Mouse (Mus musculus) embryonic facial prominence, embryonic 13.5 days (tissue): ENCODE results near the gene Kcnk6. TPM values are rescaled to one million over a fixed set of nuclear protein-coding genes. Genes with fewer than 3 reads are reported as not detected.
"Not testable (repeated sequence)": the region's sequence is repeated elsewhere in the genome, so short reads cannot be mapped to it uniquely, and the experiment has no call there.

Experiments used
- ATAC-seq: fragments of 200-750 bp; cut with Nextera tagmentation; 2 replicates; pipeline ENCODE4 v1.8.0; 2017; ENCODE audit warnings: low read depth; ENCODE audit not compliant: insufficient number of reproducible peaks, insufficient read depth, low FRiP score, low TSS enrichment
- H3K27ac ChIP-seq: fragments of 300-500 bp; sonication (generic); 2 replicates; pipeline ENCODE4 v1.5.1; 2015; ENCODE audit warnings: moderate library complexity, mild to moderate bottlenecking, inconsistent platforms
- H3K27me3 ChIP-seq: fragments of 300-500 bp; sonication (generic); 2 replicates; pipeline ENCODE4 v1.6.1; 2015; ENCODE audit warnings: mild to moderate bottlenecking, inconsistent platforms
- H3K36me3 ChIP-seq: fragments of 300-500 bp; sonication (generic); 2 replicates; pipeline ENCODE4 v1.6.1; 2015; ENCODE audit warnings: mild to moderate bottlenecking, inconsistent platforms
- H3K4me1 ChIP-seq: fragments of 300-500 bp; sonication (generic); 2 replicates; pipeline ENCODE4 v1.6.1; 2015; ENCODE audit warnings: inconsistent platforms
- H3K4me2 ChIP-seq: fragments of 300-500 bp; sonication (generic); 2 replicates; pipeline ENCODE4 v1.6.1; 2015; ENCODE audit warnings: moderate library complexity, mild to moderate bottlenecking, inconsistent platforms
- H3K4me3 ChIP-seq: fragments of 300-500 bp; sonication (generic); 2 replicates; pipeline ENCODE4 v1.5.1; 2015; ENCODE audit warnings: mild to moderate bottlenecking, inconsistent platforms
- H3K9ac ChIP-seq: fragments of 300-500 bp; sonication (generic); 2 replicates; pipeline ENCODE4 v1.6.1; 2015; ENCODE audit warnings: mild to moderate bottlenecking, inconsistent platforms
- H3K9me3 ChIP-seq: fragments of 300-500 bp; sonication (generic); 2 replicates; pipeline ENCODE4 v1.6.1; 2016; ENCODE audit warnings: inconsistent platforms
- WGBS: fragments of 180-500 bp; shearing (Covaris S2); methylation state at CpG from one replicate; pipeline ENCODE4 v1.1.7; 2015; ENCODE audit warnings: mixed read lengths; 5-methylcytosine and 5-hydroxymethylcytosine counted together
- polyA plus RNA-seq: library from polyadenylated mRNA; unstranded; fragments of >200 nt; fragmentation: Nextera tagmentation; extraction: Ambion mirVana; gene quantifications from 2 replicates; pipeline ENCODE4 v1.2.1, GENCODE M21; 2015

The Kcnk6 gene
- polyA plus RNA-seq, 1 experiment from 2014 or later, result 1.4 TPM

DNA sequence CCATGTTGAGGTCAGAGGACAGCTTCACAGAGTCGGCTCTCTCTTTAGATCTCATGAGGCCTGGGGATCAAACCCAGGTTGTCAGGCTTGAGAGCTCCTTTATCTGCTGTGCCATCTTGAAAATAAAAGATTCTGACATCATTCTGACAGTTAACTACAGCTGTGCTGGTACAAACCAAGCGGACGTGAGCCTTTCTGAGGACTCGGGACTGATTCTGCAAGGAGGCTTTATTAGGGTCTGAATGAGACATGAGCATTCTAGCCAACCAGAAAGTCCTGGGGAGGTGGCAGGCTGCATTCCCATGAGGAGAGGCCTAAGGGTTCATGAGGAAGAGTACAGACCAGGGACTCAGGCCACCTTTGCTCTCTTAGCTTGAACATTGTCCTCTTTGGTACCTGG, 51.0 kb downstream of the Kcnk6 start:
- not testable (repeated sequence) for H3K36me3 ChIP-seq, H3K27me3 ChIP-seq, H3K9me3 ChIP-seq, H3K27ac ChIP-seq, H3K9ac ChIP-seq, H3K4me3 ChIP-seq, ATAC-seq
- Histone ChIP-seq H3K4me2 (peak overlapping the region; percentile 74; the same call in 1 of the 2 replicates), H3K4me1 (peaks cover 16% of the 10 kb centered on the region)
- WGBS, result 95% methylated on average over 4 of the region's 4 CpGs

- H3K9ac ChIP-seq, result no peak overlapping the region
These were observed 51.5 kb downstream of the Kcnk6 start for GRCm38 (mm10) chr7:29180854-29181236.

DNA sequence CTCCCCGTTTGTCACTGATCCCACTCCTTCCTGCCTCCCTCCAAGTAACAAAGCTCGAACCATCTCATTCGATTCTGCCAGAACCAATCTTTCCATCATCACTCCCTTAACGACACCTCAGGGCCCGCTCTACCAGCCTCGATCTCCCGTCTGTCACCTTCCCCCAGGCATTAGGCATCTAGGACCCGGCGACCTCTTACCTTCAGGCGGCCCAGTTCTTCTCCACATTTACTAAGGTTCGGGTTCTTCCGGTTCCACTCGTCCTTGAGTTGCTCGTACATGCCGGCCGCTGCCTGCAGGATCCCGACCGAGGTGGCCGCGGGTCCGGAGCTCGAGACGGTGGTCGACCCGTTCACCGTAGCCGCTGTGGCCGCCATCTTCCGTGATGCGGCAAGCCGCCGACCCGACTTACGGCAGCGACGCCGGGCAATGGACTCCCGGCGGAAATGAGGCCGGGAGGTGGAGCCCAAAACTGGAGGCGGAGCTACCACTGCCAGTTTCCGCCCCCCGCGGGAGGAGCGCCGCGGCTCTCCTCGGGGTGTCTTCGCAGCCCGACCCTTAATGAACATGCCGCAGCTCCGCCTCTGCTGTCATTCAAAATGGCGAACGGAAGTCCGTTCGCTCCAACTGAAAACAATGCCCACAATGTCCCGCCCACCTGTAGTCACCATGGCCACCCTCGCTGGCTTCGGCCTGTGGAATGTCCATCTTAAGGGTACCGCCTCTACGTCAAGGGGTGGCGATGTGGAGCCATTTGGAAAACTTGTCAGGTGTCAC, 52.0 kb downstream of the Kcnk6 start, which contains the start of gene Psmd8:
Gene Psmd8 (minus strand): TSS at position 625 of the 777 bp plus-strand sequence.
- Histone ChIP-seq H3K27me3 (no peaks in the 10 kb centered on the region), H3K9me3 (no peaks in the 10 kb centered on the region), H3K27ac (peak within 1 kb of the TSS; percentile 58; the same call in 1 of the 2 replicates), H3K4me1 (peaks cover 16% of the 10 kb centered on the region), H3K4me3 (peak within 1 kb of the TSS; percentile 60), H3K9ac (peak within 1 kb of the TSS; percentile 81), H3K36me3 (peaks cover 18% of the 10 kb centered on the region), H3K4me2 (peak within 1 kb of the TSS; percentile 74)
- WGBS, result under 1% methylated on average over 62 of the region's 62 CpGs
- peak; percentile 88 for ATAC-seq

More at GRCm38 (mm10) chr7:29180854-29181236, 51.5 kb downstream of the Kcnk6 start:
- Histone ChIP-seq H3K4me2 (peak overlapping the region; percentile 74), H3K4me1 (peaks cover 16% of the 10 kb centered on the region), H3K36me3 (peaks cover 12% of the 10 kb centered on the region), H3K27ac (peak overlapping the region; percentile 58; the same call in 1 of the 2 replicates), H3K9me3 (no peaks in the 10 kb centered on the region), H3K27me3 (no peaks in the 10 kb centered on the region), H3K4me3 (peak overlapping the region; percentile 60)
- no peak for ATAC-seq
- 41% methylated on average over 5 of the region's 5 CpGs for WGBS

DNA sequence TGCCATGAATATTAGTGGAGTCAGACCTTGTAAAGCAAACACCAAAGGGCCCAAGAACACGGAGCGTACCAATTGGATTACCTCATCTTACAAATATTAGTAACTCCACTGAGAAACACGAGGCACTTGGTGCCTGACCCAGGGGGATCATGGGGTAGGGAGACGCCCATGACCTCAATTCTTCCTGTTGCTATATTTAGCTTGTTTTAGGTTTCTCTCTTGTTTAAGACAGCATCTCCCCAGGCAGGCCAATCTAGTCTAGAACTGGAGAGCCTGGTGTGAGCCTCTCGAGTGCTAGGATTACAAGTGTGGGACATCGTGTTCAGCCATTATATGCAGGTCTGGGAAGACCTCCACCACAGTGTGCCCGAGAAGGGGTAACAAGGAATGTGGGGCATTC, 53.0 kb downstream of the Kcnk6 start:
- WGBS, result 39% methylated on average over 7 of the region's 7 CpGs
- H3K4me2 ChIP-seq, result peak overlapping the region; percentile 74
- no peaks in the 10 kb centered on the region for H3K9me3 ChIP-seq
- H3K27me3 ChIP-seq, result peaks cover 9% of the 10 kb centered on the region
- peak overlapping the region; percentile 60 for H3K4me3 ChIP-seq
- H3K36me3 ChIP-seq, result peaks cover 28% of the 10 kb centered on the region
- H3K4me1 ChIP-seq, result peaks cover 16% of the 10 kb centered on the region
- no peak overlapping the region for H3K27ac ChIP-seq
- H3K9ac ChIP-seq, result peak overlapping the region; percentile 81
- no peak for ATAC-seq

GRCm38 (mm10) chr7:29178106-29178505, 54.2 kb downstream of the Kcnk6 start:
- H3K4me3 ChIP-seq, result no peak overlapping the region
- H3K9ac ChIP-seq, result no peak overlapping the region
- H3K27me3 ChIP-seq, result peaks cover 21% of the 10 kb centered on the region
- ATAC-seq, result no peak
- peaks cover 40% of the 10 kb centered on the region for H3K36me3 ChIP-seq
- no peak overlapping the region for H3K27ac ChIP-seq
- peaks cover 16% of the 10 kb centered on the region for H3K4me1 ChIP-seq
- no peaks in the 10 kb centered on the region for H3K9me3 ChIP-seq
- WGBS, result 93% methylated on average over 4 of the region's 4 CpGs
- H3K4me2 ChIP-seq, result no peak overlapping the region

- WGBS, result 36% methylated on average over 32 of the region's 32 CpGs
- Histone ChIP-seq H3K9me3 (no peaks in the 10 kb centered on the region), H3K36me3 (peaks cover 46% of the 10 kb centered on the region), H3K4me3 (peak overlapping the region; percentile 68; the same call in 1 of the 2 replicates), H3K4me2 (peak overlapping the region; percentile 88; the same call in 1 of the 2 replicates), H3K27ac (no peak overlapping the region), H3K9ac (no peak overlapping the region), H3K4me1 (peaks cover 41% of the 10 kb centered on the region), H3K27me3 (peaks cover 53% of the 10 kb centered on the region)
- no peak for ATAC-seq
These were observed 59.8 kb downstream of the Kcnk6 start for GRCm38 (mm10) chr7:29172390-29173016.

Other genes with a start within 250 kb of the Kcnk6 start
- gene Ryr1, start 107.3 kb downstream of the Kcnk6 start, polyA plus RNA-seq, result 2.3 and 3.3 TPM in 2 replicates
- 1.3 and 1.8 TPM in 2 replicates for gene Rasgrp4, start 97.7 kb downstream of the Kcnk6 start, polyA plus RNA-seq
- 16.0 and 17.6 TPM in 2 replicates for gene Fam98c, start 76.3 kb downstream of the Kcnk6 start, polyA plus RNA-seq
- gene Ggn, start 62.3 kb downstream of the Kcnk6 start, polyA plus RNA-seq, result 0.51 and 1.3 TPM in 2 replicates
- gene Spred3, start 62.1 kb downstream of the Kcnk6 start, polyA plus RNA-seq, result 4.5 and 4.9 TPM in 2 replicates
- gene Psmd8, start 51.8 kb downstream of the Kcnk6 start, polyA plus RNA-seq, result 252 and 273 TPM in 2 replicates
- 0.72 and 0.74 TPM in 2 replicates for gene Catsperg1, start 18.5 kb downstream of the Kcnk6 start, polyA plus RNA-seq
- 110 and 111 TPM in 2 replicates for gene Yif1b, start 5.8 kb upstream of the Kcnk6 start, polyA plus RNA-seq
- gene 2200002D01Rik, start 16.0 kb upstream of the Kcnk6 start, polyA plus RNA-seq, result 2.2 and 4.4 TPM in 2 replicates
- gene Spint2, start 49.4 kb upstream of the Kcnk6 start, polyA plus RNA-seq, result 118 and 127 TPM in 2 replicates
- gene Ppp1r14a, start 56.8 kb upstream of the Kcnk6 start, polyA plus RNA-seq, result 10.1 and 10.5 TPM in 2 replicates
- gene Dpf1, start 71.4 kb upstream of the Kcnk6 start, polyA plus RNA-seq, result 28.4 and 29.9 TPM in 2 replicates